Mouse (Mus musculus): ENCODE data around the gene Swsap1.

Swsap1 gene

DNA sequence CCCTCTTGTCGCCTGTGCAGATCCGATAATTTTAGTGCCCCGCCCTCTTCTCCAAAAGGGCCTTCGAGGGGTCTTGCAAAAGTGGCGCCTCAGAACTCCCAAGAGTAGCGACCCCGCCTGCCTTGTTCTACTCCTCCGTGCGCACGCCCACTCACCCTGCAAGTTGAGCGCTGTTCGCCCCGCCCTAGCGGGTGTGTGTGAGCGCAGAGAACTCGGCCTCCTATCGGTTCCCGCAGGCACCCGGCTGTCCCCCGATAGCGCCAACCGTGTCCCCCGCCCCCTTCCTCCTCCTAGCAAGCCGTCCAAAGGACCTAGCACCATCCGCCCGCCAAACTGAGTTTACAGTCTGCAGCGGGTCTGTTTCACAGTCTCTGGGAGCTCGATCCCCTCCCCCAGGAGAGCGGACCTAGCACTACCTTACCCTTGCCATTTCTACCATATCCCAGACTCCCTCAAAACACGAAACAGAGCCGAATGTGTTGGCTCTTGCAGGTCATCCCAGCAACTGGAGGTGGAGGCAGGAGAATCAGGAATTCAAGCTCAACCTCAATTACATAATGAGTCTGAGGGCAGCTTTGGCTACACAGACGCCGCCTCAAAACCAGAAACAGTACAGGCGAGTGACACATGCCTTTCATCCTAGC, 7.0 kb downstream of the Swsap1 start:
- no peak for DNase-seq (ENCODE audit: extremely low read depth, low read depth, low spot score)

DNA sequence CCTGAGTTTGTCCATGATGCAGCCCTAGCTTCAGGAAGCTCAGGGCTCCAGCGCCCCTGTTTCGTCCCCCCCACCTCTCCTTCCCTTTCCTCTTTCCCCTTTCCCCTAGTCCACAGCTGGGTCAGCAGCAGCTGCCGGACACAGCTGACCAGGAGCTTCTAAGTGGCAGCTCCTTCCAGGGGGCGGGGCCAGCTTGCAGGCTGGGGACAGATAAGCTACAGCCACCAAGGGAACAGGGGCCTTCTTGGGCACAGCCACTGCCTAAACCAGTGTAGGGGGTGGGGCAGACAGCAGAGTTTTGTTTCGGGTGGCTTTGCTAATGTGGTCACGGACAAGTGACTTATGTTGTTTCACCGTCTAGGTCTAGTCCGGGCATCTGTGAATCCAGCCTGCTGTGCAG, 7.9 kb downstream of the Swsap1 start, which contains the start of gene Epor:
Epor (minus strand) TSS at position 90 of the 400 bp plus-strand sequence.
- no peak for DNase-seq (ENCODE audit: extremely low read depth, low read depth, low spot score)

DNA sequence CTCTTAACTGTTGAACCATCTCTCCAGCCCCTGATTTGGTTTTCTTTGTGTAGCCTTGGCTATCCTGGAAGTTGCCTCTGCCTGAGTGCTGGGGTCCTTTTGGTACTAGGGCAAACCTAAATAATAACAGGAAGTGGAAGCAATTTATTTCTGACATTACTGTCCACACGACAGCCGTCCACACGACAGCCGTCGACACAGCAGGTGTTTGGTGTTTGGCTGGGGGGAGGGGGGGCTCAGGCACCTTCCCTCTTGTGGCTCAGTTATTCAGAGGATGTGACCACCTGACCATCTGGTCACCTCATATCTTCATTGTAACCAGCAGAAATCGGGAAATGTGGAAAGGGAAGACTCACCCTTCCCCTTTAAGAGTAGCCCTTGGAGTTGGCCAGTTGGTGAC, 13.3 kb downstream of the Swsap1 start:
- DNase-seq (ENCODE audit: extremely low read depth, low read depth, low spot score) = no peak

DNA sequence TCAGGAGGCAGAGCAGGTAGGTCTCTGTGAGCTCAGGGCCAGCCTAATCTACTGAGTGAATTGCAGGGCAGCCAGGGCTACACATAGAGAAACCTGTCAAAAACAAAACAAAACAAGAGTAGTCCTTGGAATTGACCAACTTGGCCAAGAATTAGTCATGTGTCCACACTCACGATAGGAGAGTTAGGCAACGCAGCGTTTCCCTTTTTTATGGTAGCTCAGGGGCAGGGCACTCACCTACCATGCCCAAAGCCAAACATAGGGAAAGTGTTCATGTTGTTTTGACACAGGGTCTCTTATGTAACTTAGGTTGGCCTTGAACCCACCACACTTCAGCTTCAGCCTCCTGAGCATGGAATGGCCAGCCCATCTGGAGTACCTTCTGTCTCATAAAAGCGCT, 13.7 kb downstream of the Swsap1 start:
- no peak for DNase-seq (ENCODE audit: extremely low read depth, low read depth, low spot score)

DNA sequence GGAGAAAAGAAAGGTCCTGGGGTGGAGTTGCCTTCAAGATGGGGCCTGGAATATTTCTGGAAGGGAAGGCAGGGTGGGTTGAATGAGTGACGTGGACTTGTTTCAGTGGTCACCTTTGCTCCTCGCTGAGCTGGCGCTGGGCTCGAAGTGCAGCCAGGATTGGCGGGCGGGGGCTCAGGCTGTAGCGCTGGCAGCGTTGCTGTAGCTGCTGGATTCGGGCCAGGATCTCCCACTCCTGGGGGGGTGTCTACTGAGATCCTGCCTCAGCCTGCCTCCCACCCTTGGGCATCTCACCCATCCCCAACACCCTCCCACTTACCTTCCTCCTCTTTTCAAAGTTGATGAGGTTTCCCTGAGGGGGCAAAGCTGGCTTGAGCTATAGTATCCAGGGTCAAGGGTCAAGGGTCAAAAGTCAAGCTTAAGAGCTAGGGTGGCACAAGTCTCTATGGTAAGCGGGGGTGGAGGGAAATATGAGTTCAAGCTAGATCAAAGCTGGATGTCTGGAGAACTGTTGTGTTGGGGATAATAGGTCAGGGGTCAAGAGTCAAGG, 21.1 kb downstream of the Swsap1 start:
- DNase-seq (ENCODE audit: extremely low read depth, low read depth, low spot score) = no peak

DNA sequence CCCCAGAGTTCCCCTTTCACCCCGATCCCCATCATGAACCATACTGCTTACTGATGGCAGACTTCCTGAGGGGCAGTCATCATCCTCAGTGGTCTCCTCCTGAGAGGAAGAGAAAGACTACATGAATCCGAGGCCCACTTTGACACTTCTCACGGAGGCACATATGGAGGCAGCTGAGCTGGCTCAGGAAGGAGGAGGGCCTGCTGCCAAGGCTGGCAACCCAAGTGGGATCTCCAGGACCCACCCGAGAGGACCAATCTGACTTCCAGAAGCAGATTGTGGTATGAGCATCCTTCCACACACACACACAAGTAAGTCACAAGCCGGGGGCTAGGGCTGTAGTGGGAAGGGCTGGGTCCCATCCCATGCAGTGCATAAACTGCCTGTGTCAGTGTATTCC, 21.8 kb downstream of the Swsap1 start:
- DNase-seq (ENCODE audit: extremely low read depth, low read depth, low spot score) = no peak

DNA sequence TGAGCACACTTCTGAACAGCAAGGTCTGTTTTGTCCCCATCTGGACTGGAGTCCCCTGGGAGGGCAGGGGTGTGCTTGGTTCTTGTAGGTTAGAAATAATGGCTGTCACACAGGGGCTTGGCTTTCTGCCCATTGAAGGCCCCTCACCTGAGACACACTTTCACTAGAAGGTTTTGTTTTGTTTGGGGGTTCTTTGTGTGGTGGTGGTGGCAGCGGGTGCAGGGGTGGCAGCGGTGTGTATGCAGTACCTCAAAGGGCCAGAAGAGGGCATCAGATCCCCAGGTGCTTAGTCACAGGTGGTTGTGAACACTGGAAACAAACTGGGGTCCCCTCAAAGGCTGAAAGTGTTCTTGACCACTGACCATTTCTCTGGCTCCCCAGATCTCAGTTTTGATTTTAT, 22.4 kb downstream of the Swsap1 start:
- no peak for DNase-seq (ENCODE audit: extremely low read depth, low read depth, low spot score)

DNA sequence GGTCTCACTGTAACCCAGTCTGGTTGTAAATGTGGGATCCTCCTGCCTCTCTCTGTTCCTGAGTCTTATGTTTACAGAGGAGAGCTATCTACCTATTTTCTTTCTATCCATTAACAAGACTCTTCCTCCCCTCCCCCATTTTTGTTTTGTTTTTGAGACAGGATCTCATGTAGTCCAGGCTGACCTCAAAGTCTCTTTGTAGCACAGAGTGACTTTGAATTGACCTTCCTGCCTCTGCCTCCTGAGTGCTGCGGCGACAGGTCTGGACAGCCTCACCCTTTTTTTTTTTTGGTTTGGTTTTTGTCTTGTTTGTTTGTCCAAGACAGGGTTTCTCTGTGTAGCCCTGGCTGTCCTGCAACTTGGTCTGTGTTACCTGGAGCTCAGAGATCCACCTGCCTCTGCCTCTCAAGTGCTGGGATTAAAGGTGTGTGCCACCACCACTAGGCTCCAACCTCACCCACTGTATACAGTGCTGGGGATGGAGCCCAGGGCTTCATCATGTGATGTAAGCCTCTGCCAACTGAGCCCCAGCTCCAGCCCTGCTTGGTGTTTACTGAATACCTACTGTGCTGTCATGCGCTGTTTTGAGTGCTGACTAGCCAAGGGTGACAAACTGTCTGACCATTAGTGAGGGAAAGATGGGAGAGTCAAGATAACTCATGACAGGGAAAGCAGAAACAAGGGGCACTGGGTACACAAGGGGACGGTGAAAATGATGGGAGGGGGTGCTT, 23.0 kb downstream of the Swsap1 start:
- DNase-seq (ENCODE audit: extremely low read depth, low read depth, low spot score) = no peak

DNA sequence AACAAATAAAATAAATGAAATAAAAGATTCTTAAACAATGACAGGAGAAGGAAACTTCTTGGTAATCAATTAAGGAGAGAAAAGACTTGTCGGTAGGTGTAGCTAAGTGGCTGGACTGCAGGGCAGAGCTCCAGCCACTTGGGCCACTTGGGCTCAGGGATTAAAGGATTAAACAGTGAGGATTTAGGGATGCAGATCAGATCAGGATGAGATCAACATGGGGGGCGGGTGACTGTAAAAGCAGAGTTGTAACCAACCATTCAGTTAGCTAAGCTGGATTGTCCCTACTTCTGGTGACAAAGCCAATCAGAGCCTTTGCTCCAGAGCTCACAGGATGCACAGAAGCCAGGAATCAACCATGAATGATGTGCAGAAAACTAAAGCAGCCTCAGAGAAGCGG, 28.4 kb downstream of the Swsap1 start:
- no peak for DNase-seq (ENCODE audit: extremely low read depth, low read depth, low spot score)

DNA sequence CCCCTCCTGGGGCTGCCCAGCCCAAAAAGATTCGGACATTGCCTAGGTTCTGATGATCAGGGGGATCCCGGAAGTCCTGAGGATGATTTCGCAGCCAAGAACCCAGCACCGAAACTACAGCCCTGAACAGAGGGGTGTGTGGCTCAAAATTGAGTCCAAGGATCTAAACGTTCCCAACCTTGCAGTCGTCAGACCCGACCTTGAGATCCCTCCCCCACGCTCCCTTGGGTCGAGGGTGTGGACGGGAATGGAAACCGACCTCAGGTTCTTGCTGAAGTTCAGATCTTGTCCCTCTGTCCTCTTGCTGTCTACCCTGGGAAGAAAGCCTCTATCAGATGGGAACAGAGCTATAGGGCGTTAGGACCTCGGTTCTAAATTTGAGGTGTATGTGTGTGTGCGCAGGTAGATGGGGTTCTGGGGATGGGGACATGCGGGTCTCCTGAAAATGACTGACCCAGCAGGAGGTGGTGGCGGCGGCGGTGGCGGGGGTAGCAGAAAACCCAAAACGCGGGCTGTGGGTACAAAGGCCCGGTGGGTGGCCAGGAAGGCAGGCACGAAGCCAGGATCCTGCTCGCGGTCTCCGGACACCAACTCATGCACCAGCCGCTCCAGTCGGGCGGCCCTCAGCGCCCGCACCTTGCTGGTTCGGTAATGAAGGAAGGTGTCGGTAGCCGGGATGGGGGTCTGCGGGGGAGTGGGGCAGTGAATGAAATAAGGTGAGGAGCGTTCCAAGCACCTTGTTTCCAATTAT, 32.2 kb downstream of the Swsap1 start:
- no peak for DNase-seq (ENCODE audit: extremely low read depth, low read depth, low spot score)

DNA sequence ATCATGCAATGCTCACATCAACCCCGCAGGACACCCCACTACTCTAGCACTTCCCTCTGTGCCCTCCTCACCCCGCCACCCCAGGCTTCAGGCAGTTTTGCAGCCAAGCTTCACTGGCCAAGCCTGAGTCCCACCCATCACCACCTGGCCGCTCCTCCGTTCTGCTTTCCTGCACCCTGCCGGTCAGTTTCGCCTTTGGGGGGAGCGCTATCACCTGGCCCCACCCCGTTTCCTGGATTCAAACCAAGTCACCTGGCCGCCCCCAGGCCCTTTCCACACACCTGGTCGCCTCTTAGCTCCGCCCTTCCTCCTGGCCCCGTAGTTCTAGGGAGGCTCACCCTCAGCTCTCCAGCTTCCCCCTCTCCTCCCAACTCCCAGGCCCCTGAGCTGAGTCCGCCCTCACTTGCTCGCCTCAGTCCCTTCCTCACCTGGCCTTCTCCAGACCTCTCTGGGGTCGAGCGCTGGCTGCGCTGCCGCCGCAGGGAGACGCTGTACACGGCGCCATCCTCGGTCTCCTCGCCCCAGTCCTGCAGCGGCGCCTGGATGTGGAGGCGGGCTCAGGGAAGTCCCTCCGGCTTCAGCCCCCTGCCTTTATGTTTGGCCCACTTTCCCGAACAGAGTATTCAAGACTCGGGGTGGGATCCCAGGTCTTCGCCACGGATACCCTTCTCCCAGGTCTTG, 33.0 kb downstream of the Swsap1 start:
- no peak for DNase-seq (ENCODE audit: extremely low read depth, low read depth, low spot score)

DNA sequence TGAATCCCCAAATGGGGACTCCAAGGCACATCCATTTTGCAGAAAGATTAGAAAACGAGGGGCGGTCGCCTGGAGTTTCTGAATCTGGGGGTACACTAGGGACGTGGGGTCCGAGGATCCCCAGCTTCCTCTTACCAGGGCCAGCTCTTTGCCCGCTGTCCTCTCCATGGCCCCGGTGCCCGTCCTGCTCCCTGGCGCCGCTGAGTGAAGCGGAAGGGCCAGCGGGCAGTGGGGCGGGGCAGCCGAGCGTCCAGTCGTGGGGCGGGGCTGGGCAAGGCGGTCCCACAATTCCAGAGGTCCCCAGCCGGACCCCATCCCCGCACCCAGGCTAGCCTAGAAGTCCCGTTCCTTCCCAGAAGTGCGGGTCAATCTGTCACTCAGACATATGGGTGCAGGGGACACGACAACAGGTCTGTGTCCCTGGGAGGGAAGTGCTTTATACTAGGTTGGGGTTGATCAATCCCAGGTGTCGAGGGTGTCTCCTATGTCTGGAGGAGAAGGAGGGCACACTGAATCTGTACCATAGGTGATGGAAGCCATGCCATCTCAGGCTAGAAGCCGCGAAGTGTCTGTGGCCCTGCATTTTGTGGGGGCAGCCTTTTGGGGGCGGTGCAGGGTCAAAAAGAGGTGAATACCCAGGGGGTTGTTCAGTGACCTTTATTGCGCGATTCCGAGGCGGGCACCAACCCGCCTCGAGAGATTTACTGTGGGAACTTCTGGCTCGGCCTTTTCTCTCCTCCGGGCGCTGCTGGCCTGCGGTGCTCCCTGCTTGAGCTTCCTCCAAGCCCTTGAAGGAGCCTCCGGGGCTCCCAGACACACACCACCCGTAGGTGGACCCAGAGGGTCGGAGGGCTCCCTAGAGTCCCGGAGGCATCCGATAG, 33.9 kb downstream of the Swsap1 start, which contains the start of gene Rgl3:
Rgl3 (minus strand) TSS at position 217 of the 881 bp plus-strand sequence.
- DNase-seq (ENCODE audit: extremely low read depth, low read depth, low spot score) = no peak

DNA sequence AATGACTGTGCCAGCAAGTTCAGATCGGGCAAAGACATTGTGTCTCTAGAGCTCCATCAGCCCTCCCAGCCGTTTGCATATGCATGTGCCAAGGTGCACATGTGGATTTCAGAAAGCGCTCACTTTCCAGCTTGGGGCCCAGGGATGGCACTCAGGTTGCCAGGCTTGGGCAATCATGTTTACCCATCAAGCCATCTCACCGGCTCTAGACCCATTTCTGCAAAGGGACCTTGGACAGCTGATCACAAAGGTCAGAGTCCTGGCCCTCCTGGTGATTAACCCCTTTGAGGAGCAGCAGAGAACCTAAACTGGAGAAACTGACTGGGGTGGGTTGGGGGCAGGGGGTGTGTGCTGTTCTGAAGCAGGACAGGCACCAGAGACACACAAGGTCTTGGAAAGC, 36.7 kb downstream of the Swsap1 start:
- DNase-seq (ENCODE audit: extremely low read depth, low read depth, low spot score) = no peak

DNA sequence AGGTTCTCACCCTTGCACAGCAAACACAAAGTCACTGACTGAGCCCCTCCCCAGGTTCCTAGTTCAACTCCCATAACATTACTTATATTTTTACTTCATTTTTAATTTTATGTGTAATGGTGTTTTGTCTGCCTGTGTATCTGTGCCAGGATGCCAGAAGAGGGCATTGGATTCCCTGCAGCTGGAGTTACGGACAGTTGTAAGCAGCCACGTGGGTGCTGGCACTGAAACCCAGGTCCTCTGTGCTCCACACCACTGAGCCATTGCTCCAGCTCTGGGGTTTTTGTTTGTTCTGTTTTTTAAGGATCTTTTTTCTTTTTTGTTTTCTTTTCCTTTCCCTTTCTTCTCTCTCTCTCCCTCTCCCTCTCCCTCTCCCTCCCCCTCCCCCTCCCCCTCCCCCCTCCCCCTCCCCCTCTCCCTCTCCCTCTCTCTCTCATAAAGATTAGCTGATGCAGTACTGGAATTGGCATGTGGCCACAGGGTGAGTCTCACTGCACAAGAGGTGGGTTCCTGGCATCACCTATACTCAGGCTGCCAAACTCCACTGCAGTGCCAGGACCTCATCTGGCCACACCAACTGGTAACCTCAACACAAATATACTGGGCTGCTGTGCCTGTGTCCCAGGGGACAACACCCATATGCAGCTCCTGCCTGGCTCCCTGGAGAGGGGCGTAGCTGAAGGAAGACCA, 40.8 kb downstream of the Swsap1 start:
- DNase-seq (ENCODE audit: extremely low read depth, low read depth, low spot score) = no peak

DNA sequence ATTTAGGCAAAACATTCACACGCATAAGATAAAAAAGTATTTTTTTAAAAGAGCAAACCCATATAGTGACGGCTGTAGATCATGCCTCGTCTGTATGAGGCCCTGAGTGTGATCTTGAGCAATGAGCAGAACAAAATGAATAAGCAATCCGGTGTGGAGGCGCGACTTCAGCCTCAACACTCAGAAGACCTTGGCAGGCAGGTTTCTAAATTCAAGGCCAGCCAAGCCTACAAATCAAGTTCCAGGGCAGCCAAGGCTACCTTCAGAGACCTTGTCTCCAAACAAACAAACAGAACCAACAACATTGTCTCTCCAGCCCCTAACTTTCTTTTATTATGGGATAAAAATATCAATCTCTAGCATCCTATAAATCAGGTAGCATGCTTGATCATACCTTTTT, 44.7 kb downstream of the Swsap1 start:
- DNase-seq (ENCODE audit: extremely low read depth, low read depth, low spot score) = no peak

DNA sequence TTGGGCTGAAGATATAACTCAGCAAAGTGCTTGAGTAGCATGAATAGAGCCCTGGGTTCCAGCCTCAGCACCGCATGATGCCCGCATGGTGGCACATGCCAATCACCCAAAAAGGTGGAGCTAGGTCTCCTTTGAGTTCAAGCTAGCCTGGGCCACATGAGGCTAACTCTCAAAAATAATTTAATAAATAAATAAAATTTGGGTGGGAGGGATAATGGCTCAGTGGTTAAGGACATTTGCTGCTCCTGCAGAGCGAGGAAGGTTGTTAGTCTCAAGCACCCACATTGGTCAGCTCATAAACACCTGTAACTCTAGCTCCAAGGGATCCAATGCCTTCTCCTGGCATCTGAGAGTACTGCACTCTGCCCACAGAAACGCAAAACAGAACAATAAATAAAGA, 46.1 kb downstream of the Swsap1 start:
- no peak for DNase-seq (ENCODE audit: extremely low read depth, low read depth, low spot score)

DNA sequence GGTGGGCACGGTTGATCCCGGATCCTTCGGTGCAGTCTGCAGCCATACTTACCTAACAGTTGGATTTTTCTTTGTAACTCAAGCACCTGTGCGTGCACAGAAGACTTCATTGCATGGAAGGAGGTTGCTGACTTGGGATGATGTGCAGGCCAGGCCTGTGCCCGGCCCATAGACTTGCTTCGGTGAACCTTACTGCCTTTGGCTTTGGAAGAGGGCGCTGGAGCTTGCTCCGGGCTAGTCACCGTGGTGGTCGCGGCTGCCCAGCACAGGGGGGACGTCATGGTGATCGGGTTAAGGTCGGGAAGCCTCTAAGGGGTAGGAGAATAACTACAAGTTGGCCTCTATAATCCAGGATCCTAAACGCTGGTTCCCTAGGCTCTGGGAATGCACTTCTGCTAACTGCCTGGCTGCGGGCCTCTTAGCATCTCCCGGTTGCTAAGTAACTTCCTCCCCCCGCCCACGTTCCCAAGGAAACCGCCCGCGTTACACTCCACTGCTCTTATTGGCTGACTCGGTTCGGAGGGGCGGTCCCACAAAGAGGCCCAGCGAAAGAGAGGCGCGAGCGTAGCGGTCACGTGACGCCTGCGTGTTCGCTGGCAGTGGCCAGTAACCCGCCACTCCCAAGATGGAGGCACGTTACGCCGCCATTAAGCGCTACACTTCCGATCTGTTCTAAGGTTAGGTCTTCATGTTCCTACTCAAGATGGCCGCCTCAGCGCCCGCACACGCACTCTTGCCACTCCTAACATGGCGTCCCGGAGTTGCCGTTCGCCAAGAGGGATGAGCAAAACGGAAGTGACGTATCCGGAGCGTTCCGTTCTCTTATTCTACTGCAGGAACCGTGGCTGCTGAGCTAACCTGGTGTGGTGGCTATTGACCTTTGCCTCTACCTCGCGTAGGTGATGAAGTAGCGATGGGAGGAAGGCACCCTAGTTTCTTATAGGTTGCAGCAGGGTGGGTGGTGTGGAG, 46.9 kb downstream of the Swsap1 start, which contains the start of the genes Ccdc151 and Prkcsh:
Ccdc151 (minus strand) TSS at position 441 of the 969 bp plus-strand sequence.
Prkcsh (plus strand) TSS at position 613 of the 969 bp plus-strand sequence.
- DNase-seq (ENCODE audit: extremely low read depth, low read depth, low spot score) = peak; percentile 95

DNA sequence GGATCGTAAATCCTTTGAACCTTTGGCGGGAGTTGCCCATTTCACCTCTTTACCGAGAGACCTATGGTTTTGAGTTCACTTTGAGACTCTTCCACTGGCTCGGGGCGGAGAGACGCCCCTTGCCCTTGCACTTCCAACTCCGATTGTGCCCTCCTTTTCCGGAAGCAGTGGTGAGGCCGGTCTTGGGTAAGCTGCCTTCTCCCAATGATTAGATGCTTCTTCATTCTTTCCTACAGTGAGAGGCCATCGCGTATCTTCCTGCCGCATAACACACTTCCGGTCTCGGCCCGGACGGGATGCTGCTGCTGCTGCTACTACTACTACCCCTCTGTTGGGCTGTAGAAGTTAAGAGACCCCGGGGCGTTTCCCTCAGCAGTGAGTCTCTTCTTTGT, 47.6 kb downstream of the Swsap1 start:
- no peak for DNase-seq (ENCODE audit: extremely low read depth, low read depth, low spot score)
